Mouse (Mus musculus) cerebellum, adult 11 months (tissue): ENCODE measurements around the gene Ssbp2.
A peak's percentile ranks its signal among the peaks of the same experiment; 100 is the strongest.

Experiments used
- DNase-seq: peaks from one replicate; pipeline ENCODE4 v3.0.0; 2022

The Ssbp2 gene

DNA sequence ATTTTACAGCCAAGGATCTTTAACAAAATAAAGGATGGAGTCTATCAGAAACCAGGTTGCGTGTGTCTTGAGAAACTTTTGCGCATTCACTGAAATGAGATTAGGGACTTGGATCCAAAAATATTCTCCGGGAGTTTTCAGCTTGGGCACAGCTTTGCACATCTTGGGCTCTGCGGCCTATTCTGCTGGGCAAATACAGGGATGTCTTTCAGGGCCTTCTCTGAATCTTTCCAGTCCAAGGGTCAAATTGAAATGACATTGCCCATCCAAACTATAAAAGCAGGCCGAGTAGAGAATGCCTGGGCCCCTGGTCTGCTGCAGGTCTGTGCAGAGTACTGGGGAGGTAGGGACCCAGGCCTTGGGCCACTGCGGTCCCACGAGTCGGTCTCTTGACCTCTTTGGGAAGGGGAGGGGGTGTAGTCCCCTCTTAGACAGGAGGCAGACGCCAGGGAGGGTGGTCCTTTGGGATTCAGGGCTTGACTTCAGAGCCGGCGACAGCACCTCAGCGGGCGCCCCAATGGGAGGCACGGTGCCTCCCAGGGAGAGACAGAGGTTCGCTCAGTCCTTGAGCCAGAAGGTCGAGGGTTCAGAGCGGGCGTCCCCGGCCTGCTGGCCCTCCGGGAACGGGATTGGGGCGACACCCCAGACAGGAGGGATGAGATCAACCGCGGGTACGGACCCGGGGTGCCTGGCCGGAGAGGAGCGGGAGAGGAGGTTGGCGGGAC lies at the start of gene Ssbp2:
Gene Ssbp2 (plus strand): TSS at position 388 of the 725 bp plus-strand sequence.
- DNase-seq: no peak

DNA sequence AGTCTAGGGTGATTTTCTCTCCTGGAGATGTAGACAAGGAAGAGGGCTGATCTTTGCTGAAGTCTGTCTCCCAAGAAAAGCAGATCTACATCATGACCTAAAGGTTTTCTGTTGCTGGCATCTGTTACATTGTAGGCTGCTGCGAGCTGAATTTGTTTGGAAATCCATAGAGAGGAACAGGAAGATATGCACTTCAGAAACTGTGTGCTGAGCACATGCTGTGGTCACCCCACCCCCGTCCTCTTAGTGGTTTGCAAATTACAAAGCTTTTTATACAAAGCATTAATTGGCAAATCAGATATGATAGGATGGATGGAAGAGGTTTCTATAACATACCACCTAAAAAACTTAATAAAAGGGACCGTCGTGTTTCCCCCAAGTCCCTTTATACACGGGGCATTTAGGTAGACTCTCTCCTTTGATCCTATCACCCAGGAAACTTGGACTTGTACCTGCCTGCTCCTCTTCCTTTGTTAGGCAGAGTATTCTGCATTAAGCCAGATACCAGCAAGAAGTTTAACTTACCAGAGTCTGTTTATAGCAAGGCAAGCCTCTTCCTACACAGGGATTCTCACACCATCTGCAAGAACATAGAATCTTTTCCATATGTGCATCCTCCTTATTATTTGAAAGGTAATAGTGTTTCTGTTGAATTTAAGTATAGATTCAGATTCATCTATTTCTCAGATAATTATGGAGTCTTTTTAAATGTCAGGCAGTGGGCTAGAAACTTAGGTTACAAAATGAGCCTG lies 46.2 kb upstream of the Ssbp2 start:
- no peak for DNase-seq

DNA sequence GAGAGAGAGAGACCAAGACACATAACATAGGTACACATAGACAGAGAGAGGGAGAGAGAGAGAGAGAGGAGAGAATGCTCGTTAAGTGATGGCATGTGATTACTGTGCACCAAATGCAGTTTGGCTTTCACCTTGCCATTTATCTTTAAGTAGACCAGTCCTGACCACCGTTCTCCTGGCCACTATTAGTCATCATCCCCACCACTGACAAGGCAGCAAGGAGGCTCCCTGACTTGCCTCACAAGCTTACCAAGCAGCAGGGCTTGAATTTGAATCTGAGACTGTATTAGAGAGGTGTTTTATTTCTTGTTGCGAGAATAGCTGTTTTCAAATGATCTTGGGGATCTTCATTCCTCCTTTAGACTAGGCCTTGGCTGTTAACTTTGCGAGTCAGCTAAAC lies 44.2 kb upstream of the Ssbp2 start:
- no peak for DNase-seq

DNA sequence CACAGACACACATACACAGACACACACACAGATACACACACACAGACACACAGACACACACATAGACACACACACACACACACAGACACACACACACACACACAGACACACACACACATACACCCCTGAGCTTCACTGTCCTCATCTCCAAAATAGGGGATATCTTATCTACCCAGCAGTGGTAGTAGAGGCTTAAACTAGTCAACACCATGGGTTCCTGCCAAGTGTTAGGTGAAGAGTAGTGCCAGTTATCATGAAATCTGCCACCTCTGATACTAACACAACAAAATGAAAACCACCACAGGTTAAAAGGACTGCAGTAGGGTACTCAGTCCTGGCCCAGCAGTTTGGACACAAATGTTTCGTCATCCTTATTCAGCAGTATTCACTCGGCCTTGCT lies 43.4 kb upstream of the Ssbp2 start:
- DNase-seq: no peak

DNA sequence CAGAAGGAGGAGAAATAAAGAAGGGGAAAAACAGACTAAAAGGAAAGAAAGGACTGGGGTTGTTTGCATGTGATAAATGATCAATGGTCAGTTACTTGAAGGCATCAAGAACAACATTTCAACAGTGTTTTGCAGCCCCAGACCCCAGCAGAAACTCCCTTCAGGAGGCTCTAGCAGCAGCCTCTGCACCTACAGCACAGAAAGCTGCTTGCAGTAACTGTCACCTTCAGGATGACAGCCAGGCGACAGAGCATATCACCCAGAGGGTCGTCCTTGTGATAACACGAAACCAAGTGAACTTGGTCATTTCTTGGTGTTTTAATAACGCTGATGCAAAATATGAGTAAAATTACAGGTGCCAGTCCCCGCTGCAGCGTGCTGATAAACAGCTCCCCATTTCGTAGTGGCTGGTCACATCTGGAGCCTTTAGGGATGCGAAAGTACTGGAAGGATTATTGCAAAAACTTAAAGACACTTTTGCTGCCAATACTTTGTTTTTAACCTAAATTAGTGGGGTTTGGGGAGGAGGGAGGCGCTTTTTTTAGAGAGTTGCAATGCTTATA lies 38.6 kb upstream of the Ssbp2 start:
- no peak for DNase-seq

DNA sequence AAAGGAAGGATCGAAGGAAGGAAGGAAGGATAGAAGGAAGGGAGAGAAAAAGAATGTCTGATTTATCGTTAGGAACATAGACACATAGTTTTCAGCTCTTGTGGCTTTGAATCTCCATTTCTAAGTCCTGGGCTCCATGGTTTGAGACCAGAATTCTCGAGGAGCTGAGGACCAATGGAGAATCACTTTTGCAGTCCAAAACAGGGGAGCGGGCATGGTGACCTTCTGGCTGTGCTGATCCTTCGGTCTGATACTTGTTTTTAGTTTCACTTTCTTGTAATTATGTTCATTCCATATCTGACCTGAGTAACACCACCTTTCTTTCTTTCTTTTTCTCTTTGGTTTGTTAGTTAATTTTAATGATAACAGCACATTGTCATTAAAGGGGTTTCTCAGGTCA lies 29.2 kb upstream of the Ssbp2 start:
- no peak for DNase-seq

DNA sequence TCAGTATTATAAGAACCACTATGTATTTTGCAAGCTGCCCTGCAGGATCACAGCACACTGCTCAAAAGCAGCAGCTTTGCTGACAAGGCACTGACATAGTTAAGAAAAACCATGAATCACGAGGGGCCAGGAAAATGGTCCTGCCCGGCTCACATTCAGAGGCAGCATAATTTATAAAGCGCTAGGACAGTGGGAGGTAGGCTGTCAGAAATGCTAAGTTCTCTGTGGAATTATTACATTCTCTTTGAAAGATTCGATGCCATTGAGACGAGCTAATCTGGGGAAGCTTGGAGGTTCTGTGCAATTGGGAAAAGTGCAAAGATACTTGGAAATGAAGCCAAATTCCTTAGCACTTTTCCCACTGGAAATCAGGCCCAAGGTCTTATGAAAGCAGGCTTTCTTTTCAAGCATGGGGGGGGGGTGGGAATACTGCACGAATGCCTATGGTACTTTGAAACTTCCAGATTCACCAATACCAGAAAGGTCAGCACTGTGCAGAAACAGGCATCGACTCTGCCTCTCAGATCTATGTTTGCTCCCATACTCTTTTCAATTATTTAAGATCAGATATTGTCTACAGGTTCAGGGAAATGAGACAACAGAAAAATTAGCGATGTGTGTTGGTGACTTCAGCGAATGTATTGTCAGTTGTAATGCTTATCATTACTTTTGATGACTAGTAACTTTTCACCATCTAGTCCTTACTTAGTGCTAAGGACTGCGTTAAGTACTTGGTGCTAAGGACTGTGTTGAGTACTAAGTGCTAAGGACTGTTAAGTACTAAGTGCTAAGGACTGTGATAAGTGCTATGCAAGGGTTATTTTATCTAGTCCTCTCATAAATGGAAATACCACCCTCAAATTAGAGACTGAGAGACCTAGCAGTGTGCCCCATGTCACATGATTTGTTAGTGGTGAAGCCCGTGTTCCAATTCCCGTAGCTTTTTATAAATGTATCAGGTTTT lies 28.4 kb upstream of the Ssbp2 start:
- no peak for DNase-seq

DNA sequence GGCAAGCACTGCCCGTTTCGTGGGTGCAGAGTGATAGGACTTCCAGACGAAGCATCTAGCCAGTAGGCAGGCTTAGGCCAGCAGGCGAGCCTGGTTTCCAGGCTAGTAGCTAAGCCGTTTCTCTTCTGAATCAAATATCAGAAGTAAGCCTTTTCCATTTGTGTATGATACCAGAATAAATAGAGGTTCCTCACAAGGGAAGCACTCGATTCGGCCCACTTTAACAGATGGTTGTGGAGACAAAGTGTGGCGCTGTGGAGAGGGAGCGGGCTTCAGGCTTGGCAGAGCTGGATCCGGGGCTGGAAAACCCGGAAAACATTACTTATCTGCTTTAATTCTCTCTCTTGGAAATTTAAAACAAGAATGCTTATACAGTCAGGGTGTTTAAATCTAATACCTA lies 27.1 kb upstream of the Ssbp2 start:
- no peak for DNase-seq

DNA sequence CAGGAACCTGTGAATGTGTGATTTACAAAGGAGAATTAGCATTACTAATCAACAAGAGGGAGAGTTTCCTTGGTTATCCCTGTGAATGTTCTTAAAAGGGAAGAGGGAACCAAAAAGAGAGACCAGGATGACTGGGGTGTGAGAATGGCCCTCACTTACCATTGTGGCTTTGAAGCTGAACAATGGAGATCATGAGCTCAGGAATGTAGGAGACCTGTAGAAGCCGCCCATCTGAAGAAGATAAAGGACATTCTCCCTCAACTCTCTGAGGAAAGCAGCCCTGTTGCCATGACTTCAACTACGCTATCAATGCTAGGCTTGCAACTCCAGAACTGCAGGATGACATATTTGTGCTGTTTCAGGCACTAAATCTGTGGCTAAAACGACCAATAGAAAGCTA lies 22.2 kb upstream of the Ssbp2 start:
- no peak for DNase-seq

DNA sequence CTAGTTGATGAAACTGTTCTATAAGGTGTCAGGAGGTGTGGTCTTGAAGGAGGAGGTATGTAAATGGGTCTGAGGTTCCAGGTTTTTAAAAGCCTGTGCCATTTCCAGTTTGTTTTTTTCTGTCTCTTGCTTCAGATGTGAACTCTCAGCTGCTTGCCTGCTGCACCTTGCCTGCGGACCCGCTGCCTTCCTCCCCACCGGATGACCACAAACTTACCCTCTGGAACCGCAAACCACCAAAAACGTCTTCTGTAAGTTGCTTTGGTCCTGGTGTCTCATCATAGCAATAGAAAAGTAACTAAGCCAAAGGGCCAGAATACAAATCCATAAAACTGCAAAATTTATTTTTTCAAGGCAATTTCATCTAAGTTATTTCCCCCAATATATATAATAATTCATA lies 18.6 kb upstream of the Ssbp2 start:
- no peak for DNase-seq

DNA sequence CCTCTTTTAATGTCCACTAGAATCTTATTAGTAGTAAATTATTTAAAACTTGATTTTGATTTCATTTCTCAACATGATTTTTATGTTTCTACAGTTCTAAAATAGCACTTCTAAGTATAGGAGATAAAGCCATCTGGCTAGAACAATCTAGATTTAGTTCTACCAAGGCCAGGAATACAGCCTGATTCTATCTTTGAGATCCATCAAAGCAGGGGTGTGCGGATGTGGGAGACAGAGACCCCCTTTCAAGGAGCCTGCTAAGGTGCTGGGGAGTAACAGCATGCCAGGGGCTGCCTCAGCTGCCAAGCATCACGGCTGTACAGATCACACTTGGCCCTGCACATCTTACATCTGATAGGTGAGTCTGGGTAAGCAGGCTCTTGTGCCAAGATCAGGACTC lies 13.4 kb upstream of the Ssbp2 start:
- no peak for DNase-seq

DNA sequence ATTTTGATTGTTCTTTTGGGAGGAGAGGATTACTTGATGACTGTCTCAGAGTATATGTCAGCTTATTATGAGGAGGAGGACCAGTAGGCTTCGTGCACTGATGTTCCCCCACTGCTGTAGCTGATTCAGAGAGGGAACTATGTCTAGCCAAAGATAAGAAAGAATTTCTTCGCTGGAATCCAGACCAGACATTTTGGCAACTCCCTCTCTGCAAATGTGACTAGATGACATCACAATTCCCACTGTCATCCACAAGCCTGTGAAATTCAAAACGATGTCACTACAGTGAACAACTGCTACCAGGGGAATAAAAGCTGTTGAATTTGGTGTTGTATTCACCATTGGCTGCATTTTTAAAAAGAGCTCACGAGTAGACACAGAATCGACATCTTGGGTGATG lies 11.1 kb upstream of the Ssbp2 start:
- DNase-seq: no peak

DNA sequence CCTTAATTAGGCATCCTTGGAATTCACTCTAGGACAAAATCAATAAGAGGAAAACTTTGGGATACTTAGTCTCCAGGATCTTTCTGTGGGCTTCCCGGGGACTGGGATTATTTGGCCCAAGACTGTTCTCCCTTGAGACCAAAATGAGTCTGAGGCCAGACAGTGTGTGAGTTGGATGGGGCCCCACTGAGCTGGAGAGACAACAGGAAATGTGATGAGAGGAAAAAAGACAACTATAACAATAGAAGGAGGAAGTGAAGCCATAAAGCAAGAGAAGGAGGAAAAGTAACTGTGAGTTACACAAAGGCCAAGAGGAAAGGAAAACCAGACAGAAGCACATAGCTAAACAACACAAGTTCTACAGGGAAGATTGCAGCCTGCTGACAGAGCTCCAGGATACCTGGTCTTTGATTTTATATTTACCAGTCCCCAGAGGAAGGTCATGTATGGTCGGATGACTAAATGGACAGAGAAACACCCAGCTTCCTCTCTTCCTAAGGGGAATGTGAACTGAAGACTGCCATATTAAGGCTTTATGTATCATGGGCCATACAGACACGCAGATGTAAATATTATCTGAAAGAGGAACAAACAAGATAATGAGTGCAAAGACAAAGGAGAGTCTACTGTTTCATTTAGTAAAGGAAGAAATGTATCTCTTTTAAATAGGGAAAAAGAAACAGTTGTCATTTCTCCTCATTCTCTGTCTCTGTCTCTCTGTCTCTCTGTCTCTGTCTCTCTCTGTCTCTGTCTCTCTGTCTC lies 8.5 kb upstream of the Ssbp2 start:
- no peak for DNase-seq

DNA sequence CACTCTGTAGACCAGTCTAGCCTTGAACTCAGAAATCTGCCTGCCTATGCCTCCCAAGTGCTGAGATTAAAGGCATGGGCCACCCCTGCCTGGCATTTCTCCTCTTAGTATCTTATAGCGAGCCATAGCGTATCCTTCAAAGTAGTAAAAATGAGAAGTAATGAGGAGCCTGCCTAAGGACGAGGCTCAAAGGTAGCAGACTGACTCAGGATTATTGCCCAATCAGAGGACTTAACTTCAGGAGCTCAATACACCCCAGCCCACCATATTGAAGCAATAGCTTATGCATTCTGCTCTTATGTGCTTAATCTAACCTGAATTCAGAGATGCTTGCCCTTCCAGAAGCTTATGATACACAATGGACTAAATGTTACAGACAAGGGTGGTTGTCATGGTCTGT lies 7.8 kb upstream of the Ssbp2 start:
- no peak for DNase-seq

DNA sequence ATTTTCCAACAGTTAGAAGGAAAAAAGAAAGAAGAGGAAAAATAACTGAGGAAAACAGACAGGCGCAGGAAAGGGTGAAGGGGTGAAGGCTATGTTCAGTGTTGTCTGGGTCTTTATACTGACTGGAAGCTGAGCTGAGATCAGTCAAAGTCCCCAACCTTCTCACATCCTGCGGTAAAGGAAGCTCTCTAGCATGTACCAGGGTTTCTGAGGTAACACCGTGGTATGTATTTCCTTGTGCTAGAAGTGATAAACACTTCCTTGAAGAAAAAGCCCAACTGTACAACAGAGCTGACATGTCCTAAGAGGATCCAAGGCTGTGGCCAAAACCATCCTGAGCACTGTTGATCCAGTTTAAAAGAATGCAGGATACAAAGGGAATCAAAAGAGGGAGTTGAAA lies 6.8 kb upstream of the Ssbp2 start:
- DNase-seq: no peak

DNA sequence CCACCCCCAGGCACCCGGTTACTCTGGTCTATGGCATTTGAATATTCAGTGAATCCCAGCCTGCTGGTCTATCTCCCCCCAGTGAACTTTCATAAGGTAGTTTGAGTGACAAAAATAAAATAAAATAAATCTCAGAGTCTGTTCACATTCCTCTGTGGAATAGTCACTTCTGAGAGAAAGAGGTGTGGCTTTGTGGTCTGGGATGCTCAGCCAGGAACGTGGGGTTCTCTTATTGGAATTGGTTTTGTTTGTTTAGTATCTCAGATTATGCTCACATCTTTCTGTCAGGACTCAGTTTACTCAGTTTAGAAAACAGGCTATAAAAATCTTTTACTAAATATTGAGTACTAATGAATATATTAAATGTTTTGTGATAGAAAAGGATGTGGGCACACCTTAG lies 4.0 kb upstream of the Ssbp2 start:
- DNase-seq: no peak

DNA sequence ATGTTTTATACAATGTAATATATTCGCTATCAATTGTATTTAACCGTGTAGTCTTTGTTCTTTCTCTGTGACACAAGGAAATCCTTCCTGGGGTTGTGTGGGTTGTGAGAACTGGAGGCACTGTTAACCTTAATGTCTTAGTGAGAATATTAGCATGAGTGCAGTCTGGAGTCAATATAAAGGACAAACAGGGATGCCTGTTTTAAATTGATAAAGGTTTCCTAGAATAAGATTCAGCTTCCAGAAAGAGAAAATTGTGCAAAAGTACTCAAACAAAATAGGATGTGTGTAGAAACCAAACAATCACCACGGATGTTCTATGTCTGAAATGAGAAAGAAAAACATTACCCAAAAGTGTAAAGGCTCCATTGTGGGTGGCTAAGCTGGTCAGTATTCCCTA lies 3.3 kb upstream of the Ssbp2 start:
- DNase-seq: no peak

DNA sequence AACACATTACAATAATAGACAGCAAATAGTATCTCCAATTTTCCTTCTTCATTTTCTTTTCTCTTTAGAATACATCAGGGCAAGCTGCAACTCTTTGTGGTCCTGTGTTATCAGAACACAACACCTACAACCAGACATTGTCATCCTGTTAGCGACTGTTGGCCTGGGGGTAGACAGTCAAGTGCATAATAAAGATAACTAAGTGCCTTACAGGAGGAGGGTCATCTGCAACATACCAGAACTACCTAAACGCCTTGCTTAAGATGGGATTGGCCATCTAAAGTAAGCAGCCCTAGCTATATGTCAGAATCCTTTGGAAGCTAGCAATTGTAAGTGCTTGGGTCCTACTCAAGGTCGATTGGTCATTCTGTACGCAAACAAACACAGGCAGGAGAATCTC lies 2.1 kb upstream of the Ssbp2 start:
- no peak for DNase-seq

DNA sequence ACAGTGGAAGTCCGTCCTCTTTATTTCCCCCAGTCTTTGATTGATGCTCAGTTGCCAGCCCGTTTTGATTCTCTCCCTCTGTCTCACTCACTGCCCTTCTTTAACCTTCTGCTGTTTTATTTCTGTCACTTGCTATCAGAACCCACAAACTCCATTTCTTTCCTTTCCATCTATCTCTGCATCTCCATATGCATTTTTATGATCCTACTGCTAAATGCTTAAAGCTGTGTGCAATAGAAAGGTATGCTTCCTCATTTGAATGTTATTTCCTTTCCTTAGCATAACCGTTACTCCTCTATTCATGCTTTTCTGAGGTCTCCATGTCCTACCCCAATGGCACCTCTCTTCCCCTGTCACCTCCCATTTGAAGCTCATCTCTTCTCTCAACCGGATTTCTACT lies 594 bp upstream of the Ssbp2 start:
- no peak for DNase-seq

DNA sequence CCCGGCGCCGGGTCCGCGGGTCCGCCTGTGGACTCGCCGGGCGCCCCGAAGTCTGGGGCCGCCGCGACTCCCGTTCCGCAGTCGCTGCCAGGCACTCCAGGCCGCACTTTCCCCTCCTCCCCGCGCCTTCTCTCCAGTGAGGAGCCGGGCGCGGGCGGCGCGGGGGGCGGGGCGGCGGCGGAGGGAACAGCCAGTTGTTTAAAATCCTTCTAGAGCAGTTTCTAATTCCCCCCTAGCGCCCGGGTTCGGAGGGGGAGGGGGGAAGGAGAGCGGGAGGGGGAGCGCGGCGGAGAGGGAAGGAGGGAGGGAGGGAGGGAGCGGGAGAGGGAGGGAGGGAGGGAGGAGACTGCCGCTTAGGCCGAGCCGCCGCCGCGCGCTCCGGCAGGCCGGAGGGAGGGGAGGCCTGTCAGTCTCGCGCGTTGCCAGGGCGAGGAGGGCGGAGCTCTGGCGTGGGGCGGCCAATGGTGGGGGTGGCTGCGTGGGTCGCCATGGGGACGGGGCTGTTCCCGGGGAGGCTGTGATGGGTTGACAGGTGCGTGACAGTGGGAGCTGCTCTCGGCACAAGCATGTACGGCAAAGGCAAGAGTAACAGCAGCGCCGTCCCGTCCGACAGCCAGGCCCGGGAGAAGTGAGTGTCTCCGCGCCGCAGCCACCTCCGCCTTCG lies 670 bp downstream of the Ssbp2 start:
- DNase-seq: peak; percentile 97

DNA sequence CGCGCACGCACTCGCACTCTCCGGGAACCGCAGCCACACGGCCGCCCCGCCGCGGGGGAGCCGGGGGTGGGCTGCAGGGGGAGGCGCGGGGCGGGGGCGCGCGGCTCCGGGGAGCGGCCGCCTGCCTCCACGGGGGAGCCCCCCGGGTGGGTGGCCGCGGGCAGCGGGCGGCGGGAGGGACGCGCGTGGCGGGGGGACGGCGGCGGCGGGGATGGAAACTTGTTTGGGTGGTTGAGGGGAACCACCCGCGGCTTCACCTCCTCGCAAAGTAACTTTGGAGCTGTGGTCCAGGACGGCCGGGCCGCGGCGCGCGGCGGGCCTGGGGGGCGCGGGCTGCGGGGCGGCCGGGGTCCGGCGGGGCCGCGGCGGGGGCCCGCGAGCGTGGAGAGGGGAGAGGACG lies 1.2 kb downstream of the Ssbp2 start:
- DNase-seq: no peak
